Mouse (Mus musculus) testis, adult 2 months (tissue): ENCODE results near the gene Rad51b. TPM values are rescaled to one million over a fixed set of nuclear protein-coding genes. Genes with fewer than 3 reads are reported as not detected.

Experiments used
- H3K27ac ChIP-seq: fragments of 200-500 bp; 2 replicates; pipeline ENCODE4 v1.5.1; 2012; ENCODE audit warnings: low read depth, low read length; ENCODE audit not compliant: control insufficient read depth, insufficient read depth
- H3K27me3 ChIP-seq: fragments of 200-500 bp; 2 replicates; pipeline ENCODE4 v1.6.1; 2012; ENCODE audit warnings: mild to moderate bottlenecking, low read length, moderate library complexity; ENCODE audit not compliant: control insufficient read depth, insufficient read depth
- H3K36me3 ChIP-seq: fragments of 200-500 bp; 2 replicates; pipeline ENCODE4 v1.6.1; 2012; ENCODE audit warnings: mild to moderate bottlenecking, low read length; ENCODE audit not compliant: control insufficient read depth, insufficient read depth
- H3K4me1 ChIP-seq: fragments of 200-500 bp; 2 replicates; pipeline ENCODE4 v1.6.1; 2012; ENCODE audit warnings: low read length; ENCODE audit not compliant: control insufficient read depth, insufficient read depth
- H3K4me3 ChIP-seq: fragments of 200-500 bp; 2 replicates; pipeline ENCODE4 v1.5.1; 2012; ENCODE audit warnings: low read depth, mild to moderate bottlenecking, low read length, moderate library complexity, mixed read lengths; ENCODE audit not compliant: control insufficient read depth
- CTCF ChIP-seq: fragments of 200-500 bp; IDR thresholded peaks from 2 replicates; pipeline ENCODE4 v1.5.1; 2012; ENCODE audit warnings: low read depth, mild to moderate bottlenecking, inconsistent platforms, low read length, moderate library complexity; ENCODE audit not compliant: control insufficient read depth, insufficient read depth, insufficient replicate concordance
- POLR2A ChIP-seq: fragments of 200-500 bp; IDR thresholded peaks from 2 replicates; pipeline ENCODE4 v1.6.1; 2012; ENCODE audit warnings: low read depth, mild to moderate bottlenecking, inconsistent platforms, low read length, moderate library complexity; ENCODE audit not compliant: control insufficient read depth
- polyA plus RNA-seq: library from polyadenylated mRNA; depleted of rRNA; stranded (reverse); fragments of >200 nt; gene quantifications from 2 replicates; pipeline ENCODE4 v1.2.3, GENCODE M21; 2012

Gene Rad51b
- polyA plus RNA-seq, 1 experiment = 2.7 TPM

GRCm38 (mm10) chr12:79807938-79808401 lies 510.9 kb downstream of the Rad51b start:
- peak overlapping the region; percentile 61 for H3K4me3 ChIP-seq
- no peaks in the 10 kb centered on the region for H3K4me1 ChIP-seq
- H3K27ac ChIP-seq = no peak overlapping the region

DNA sequence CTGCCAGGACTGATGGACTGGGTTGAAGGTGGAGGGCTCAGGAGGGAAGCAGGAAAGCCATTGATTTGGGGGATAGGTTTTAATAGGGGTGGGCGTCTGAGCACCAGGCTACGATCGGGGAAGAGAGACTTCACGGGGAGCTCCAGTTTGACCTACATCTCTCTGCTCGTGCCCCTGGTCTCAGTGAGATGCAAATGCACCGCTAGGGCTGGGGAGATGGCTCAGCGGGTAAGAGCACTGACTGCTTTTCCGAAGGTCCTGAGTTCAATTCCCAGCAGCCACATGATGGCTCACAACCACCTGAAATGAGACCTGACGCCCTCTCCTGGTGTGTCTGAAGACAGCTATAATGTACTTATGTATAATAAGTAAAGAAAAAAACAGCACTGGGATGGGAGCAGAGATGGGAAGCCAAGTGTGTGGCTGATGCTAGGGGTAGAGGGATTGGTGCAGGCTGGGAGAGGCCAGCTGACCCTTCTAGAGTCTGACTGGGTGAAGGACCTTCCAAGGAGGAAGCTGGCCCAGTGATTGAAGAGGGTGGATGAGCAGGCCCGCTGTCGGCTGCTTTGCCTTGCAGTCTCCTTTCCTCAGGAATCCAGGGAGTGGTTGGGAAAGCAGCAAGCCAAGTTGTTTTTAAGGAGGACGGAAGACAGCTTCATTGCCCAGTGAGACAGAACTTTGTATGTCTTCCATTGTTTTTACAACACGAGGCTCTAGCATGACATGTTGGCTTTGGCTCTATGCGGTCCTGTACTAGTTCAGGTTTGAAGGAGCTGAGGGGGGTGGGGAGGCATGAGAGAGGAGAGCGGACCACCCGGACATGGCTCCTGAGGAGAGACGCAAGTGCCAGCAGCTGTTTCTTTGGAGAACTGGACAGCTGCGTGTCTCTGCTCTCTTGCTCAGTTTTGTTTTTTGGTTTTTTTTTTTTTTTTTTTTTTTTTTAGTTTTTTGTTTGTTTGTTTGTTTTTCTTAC lies 511.6 kb downstream of the Rad51b start:
- peak overlapping the region; percentile 61 for H3K4me3 ChIP-seq
- H3K27ac ChIP-seq = no peak overlapping the region
- no peaks in the 10 kb centered on the region for H3K4me1 ChIP-seq
- H3K27me3 ChIP-seq = no peaks in the 10 kb centered on the region
- TF ChIP-seq CTCF (no peak), POLR2A (no peak)
- no peaks in the 10 kb centered on the region for H3K36me3 ChIP-seq

More at GRCm38 (mm10) chr12:79807938-79808401, 510.9 kb downstream of the Rad51b start:
- no peaks in the 10 kb centered on the region for H3K27me3 ChIP-seq
- H3K36me3 ChIP-seq = no peaks in the 10 kb centered on the region
- no peak for TF ChIP-seq POLR2A
- TF ChIP-seq CTCF = no peak

- TF ChIP-seq POLR2A (no peak), CTCF (no peak)
- no peak overlapping the region for H3K27ac ChIP-seq
- no peaks in the 10 kb centered on the region for H3K36me3 ChIP-seq
- H3K27me3 ChIP-seq = no peaks in the 10 kb centered on the region
- H3K4me3 ChIP-seq = no peak overlapping the region
- no peaks in the 10 kb centered on the region for H3K4me1 ChIP-seq
Measured at GRCm38 (mm10) chr12:79809518-79809917, 512.4 kb downstream of the Rad51b start.

GRCm38 (mm10) chr12:79812422-79812821 lies 515.3 kb downstream of the Rad51b start:
- no peaks in the 10 kb centered on the region for H3K27me3 ChIP-seq
- H3K4me3 ChIP-seq = no peak overlapping the region
- H3K27ac ChIP-seq = no peak overlapping the region
- no peaks in the 10 kb centered on the region for H3K4me1 ChIP-seq
- TF ChIP-seq POLR2A = no peak
- no peak for TF ChIP-seq CTCF
- no peaks in the 10 kb centered on the region for H3K36me3 ChIP-seq

- TF ChIP-seq CTCF = no peak
- no peak for TF ChIP-seq POLR2A
- Histone ChIP-seq H3K27ac (no peak overlapping the region), H3K27me3 (no peaks in the 10 kb centered on the region), H3K4me1 (no peaks in the 10 kb centered on the region), H3K36me3 (no peaks in the 10 kb centered on the region), H3K4me3 (no peak overlapping the region)
Measured at GRCm38 (mm10) chr12:79812838-79813563, 515.9 kb downstream of the Rad51b start.

DNA sequence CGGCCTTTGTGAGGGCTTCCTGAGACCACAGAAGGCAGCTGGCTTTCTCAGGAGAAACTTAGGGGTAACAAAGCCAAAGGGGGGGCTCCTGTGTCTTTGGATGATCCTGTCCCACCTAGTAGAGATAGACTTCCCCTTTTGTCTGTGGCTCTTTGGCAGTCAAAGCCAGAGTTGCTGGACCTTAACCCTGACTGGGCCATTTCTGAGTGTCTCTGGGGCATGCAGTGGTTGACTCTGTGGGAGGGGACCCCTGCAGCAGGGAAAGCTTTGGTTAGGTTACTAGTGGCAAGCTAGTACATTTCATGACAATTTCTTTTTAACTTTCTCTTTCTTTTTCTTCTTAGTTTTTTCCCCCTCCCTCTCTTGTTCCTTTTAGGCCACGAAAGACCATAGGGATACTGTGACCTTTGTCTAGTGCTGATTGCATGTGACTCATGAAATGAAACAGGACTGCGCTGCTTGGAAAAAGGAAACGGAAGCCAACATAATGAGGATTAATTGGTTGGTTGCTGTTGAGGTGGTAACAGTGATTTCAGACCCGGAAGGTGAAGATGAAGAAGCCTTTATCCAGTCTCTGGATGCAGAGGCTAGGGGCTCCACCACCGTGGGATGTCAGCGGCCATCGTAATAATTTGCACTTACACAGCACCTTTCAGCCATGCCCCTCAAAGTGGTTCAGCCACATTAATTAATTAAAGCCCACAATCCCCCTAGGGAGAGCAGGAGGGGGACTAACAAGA lies 516.7 kb downstream of the Rad51b start:
- no peak overlapping the region for H3K4me3 ChIP-seq
- TF ChIP-seq POLR2A (no peak), CTCF (no peak)

More for the DNA sequence above, 516.7 kb downstream of the Rad51b start:
- no peaks in the 10 kb centered on the region for H3K4me1 ChIP-seq
- H3K27me3 ChIP-seq = no peaks in the 10 kb centered on the region
- H3K36me3 ChIP-seq = no peaks in the 10 kb centered on the region
- H3K27ac ChIP-seq = no peak overlapping the region
